Mouse (Mus musculus) limb, embryonic 11.5 days (tissue): ENCODE data around the gene Gm12248. TPM values are rescaled to one million over a fixed set of nuclear protein-coding genes. Genes with fewer than 3 reads are reported as not detected.

Experiments
- ATAC-seq: fragments of 200-750 bp; cut with Nextera tagmentation; 2 replicates; pipeline ENCODE4 v1.8.0; 2017; ENCODE audit warnings: low read depth; ENCODE audit not compliant: insufficient number of reproducible peaks, low FRiP score, low TSS enrichment
- DNase-seq: peaks from one replicate; pipeline ENCODE4 v3.0.0-alpha.2; 2015; ENCODE audit warnings: low spot score
- H3K27ac ChIP-seq: fragments of 300-500 bp; sonication (generic); replicated peaks from 2 replicates; pipeline ENCODE4 v1.5.1; 2014; ENCODE audit warnings: low read depth, mild to moderate bottlenecking, low read length
- H3K27me3 ChIP-seq: fragments of 300-500 bp; sonication (generic); 2 replicates; pipeline ENCODE4 v1.6.1; 2014; ENCODE audit warnings: mild to moderate bottlenecking, low read length, mixed read lengths; ENCODE audit not compliant: control insufficient read depth, insufficient read depth
- H3K36me3 ChIP-seq: fragments of 300-500 bp; sonication (generic); 2 replicates; pipeline ENCODE4 v1.6.1; 2014; ENCODE audit warnings: mild to moderate bottlenecking, low read length, moderate library complexity, mixed read lengths; ENCODE audit not compliant: control insufficient read depth, insufficient read depth
- H3K4me1 ChIP-seq: fragments of 300-500 bp; sonication (generic); 2 replicates; pipeline ENCODE4 v1.6.1; 2014; ENCODE audit warnings: low read length, mixed read lengths; ENCODE audit not compliant: control insufficient read depth, insufficient read depth
- H3K4me2 ChIP-seq: fragments of 300-500 bp; sonication (generic); 2 replicates; pipeline ENCODE4 v1.6.1; 2014; ENCODE audit warnings: low read depth, mild to moderate bottlenecking, moderate library complexity; ENCODE audit not compliant: severe bottlenecking
- H3K4me3 ChIP-seq: fragments of 300-500 bp; sonication (generic); 2 replicates; pipeline ENCODE4 v1.5.1; 2014; ENCODE audit warnings: low read depth, low read length
- H3K9ac ChIP-seq: fragments of 300-500 bp; sonication (generic); 2 replicates; pipeline ENCODE4 v1.6.1; 2014; ENCODE audit warnings: mild to moderate bottlenecking, low read length
- H3K9me3 ChIP-seq: fragments of 300-500 bp; sonication (generic); 2 replicates; pipeline ENCODE4 v1.6.1; 2016; ENCODE audit warnings: low read length; ENCODE audit not compliant: control insufficient read depth
- WGBS: fragments of 180-500 bp; shearing (Covaris S2); extraction: QIAGEN DNeasy Blood & Tissue Kit; methylation state at CpG from one replicate; pipeline ENCODE4 v1.1.7; 2014; 5-methylcytosine and 5-hydroxymethylcytosine counted together
- polyA plus RNA-seq: library from polyadenylated mRNA; unstranded; fragments of >200 nt; fragmentation: Nextera tagmentation; extraction: Ambion mirVana; gene quantifications from 2 replicates; pipeline ENCODE4 v1.2.1, GENCODE M21; 2014

Gene Gm12248
- polyA plus RNA-seq, 1 experiment from 2014 or later = not detected

DNA sequence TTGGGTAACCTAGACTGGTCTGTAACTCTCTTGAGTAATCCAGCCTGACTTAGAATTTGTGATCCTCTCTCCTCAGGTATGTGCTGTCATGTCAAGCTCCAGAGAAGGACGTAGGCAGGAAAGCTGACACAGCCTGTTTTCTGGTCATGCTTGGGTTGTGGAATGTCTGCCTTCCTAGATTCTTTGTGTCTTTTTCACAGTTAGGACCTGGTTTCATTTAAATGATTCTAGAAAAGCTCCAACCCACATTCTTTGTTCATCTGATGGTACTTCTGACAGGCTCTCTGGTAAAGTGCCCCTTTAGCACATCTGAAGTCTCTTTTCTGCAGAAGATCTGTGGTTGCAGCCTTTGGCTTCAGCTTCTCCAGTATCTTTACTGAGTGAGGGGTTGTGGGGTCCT is 68.7 kb downstream of the Gm12248 start:
- no peak for ATAC-seq
- Histone ChIP-seq H3K4me2 (no peak overlapping the region), H3K36me3 (no peaks in the 10 kb centered on the region), H3K27ac (no peak overlapping the region), H3K9me3 (no peaks in the 10 kb centered on the region), H3K9ac (no peak overlapping the region), H3K27me3 (no peaks in the 10 kb centered on the region), H3K4me1 (0 out of 2 replicates have a peak, but pooled peaks cover 3% of the 10 kb centered on the region), H3K4me3 (no peak overlapping the region)
- no peak for DNase-seq
- 82% methylated on average over 1 of the region's 1 CpGs for WGBS

DNA sequence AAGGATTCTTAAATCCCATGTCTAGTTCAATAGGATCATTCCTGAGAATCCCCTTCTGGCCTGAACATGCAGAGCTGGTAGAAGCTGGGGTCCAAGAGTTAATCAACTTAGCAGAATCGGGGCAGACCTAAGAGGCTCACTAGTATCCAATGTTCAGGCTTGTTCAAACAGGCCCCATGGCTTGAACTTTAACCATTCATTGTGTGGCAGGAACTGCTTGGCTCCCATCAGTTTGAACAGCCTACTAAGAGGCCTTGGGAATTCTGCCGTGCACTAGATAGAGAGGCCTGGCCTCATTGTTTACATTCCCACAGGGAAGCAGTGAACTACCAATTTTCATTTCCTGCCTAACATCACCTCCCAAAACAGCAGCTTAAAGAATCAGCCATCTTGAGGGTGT is 71.3 kb downstream of the Gm12248 start:
- no peaks in the 10 kb centered on the region for H3K9me3 ChIP-seq
- no peak overlapping the region for H3K4me3 ChIP-seq
- no peaks in the 10 kb centered on the region for H3K27me3 ChIP-seq
- ATAC-seq (no peak), DNase-seq (no peak)
- H3K4me2 ChIP-seq = no peak overlapping the region
- H3K9ac ChIP-seq = no peak overlapping the region
- peaks cover 8% of the 10 kb centered on the region for H3K4me1 ChIP-seq
- 46% methylated on average over 2 of the region's 2 CpGs for WGBS
- no peaks in the 10 kb centered on the region for H3K36me3 ChIP-seq
- H3K27ac ChIP-seq = no peak overlapping the region

DNA sequence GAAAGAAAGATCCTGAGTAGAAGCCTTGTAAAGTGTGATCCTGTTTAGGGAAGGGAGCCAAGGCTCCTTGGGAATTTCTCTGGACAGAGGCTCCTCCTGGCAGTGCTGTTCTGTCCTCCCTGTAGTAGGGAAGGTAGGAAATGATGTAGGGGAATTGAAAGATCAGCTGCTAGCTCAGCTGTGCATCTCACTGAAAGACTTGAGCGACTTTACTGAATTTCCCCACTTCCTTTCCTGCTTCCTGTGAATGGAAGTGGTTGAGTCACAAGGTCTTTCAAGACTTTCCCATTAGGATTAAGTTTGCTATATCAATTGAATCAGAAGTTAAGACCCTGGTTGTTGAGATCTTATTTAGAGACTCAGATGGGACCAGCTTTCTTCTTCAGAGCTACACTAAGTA is 71.8 kb downstream of the Gm12248 start:
- Histone ChIP-seq H3K27ac (no peak overlapping the region), H3K4me1 (peaks cover 12% of the 10 kb centered on the region), H3K4me2 (no peak overlapping the region), H3K36me3 (no peaks in the 10 kb centered on the region), H3K4me3 (no peak overlapping the region), H3K9ac (no peak overlapping the region), H3K27me3 (no peaks in the 10 kb centered on the region), H3K9me3 (no peaks in the 10 kb centered on the region)
- DNase-seq (no peak), ATAC-seq (no peak)
- 80% methylated on average over 1 of the region's 1 CpGs for WGBS

DNA sequence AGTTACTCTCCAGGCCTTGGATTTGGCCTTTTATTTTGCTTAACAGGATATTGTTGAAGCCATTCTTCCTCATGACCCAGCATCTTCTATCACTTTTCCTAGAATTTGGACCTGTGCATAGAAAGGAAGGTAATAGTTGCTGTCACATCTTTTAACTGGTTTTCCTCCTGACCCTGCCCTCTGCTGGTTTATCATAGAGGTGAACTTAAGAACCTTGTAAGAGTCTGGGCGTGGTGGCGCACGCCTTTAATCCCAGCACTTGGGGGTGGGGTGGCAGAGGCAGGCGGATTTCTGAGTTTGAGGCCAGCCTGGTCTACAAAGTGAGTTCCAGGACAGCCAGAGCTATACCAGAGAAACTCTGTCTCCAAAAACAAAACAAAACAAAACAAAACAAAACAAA is 74.2 kb downstream of the Gm12248 start:
- no peak for DNase-seq
- Histone ChIP-seq H3K9ac (no peak overlapping the region), H3K27ac (no peak overlapping the region), H3K4me2 (no peak overlapping the region), H3K27me3 (no peaks in the 10 kb centered on the region), H3K4me3 (no peak overlapping the region), H3K36me3 (no peaks in the 10 kb centered on the region), H3K9me3 (no peaks in the 10 kb centered on the region), H3K4me1 (peaks cover 13% of the 10 kb centered on the region)
- no peak for ATAC-seq
- 94% methylated on average over 4 of the region's 4 CpGs for whole genome bisulfite sequencing

DNA sequence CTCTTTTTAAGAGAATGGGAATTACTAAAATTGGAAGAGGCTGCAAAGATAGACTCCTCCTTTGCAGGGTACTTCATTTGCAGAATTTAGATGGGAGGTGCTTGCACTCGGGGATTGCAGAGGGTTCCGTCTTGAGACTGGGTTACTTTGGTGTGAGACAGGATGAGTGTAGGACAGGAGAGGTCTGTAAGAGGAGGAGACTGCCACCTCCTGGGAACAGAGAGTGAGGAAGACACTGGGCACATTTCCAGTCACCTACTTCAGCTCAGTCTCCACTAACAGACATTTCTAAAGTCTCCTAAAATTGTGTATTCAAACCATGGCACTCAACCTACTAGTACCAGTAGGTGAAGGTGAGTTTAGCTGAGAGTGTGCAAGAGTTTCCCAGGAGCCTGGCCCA is 74.6 kb downstream of the Gm12248 start:
- DNase-seq = no peak
- no peak for ATAC-seq
- no peak overlapping the region for H3K4me3 ChIP-seq
- H3K9ac ChIP-seq = no peak overlapping the region
- H3K9me3 ChIP-seq = no peaks in the 10 kb centered on the region
- H3K4me2 ChIP-seq = no peak overlapping the region
- peaks cover 13% of the 10 kb centered on the region for H3K4me1 ChIP-seq
- 86% methylated on average over 2 of the region's 2 CpGs for WGBS
- H3K36me3 ChIP-seq = no peaks in the 10 kb centered on the region
- no peaks in the 10 kb centered on the region for H3K27me3 ChIP-seq
- H3K27ac ChIP-seq = no peak overlapping the region

DNA sequence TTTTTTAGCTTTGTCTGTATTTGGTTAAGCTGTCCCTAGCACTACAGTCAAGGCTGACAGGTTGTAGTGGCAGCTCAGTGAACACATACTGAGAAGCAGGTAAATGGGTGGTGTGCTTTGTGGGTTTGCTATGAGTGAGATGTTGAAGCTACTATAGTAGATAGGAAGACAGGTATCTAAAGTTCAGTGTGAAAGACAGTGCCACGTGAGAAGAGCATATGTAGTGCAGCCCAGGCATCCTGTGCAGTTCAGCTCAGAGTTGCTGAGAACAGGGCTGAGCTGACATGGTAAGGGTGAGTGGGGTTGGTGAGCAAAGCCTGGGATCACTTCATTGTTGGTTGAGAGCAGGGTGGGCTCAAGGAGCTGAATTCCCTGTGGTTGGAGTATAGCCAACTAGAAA is 75.5 kb downstream of the Gm12248 start:
- H3K27ac ChIP-seq = no peak overlapping the region
- H3K4me3 ChIP-seq = no peak overlapping the region
- peaks cover 13% of the 10 kb centered on the region for H3K4me1 ChIP-seq
- ATAC-seq = no peak
- no peak overlapping the region for H3K9ac ChIP-seq
- no peaks in the 10 kb centered on the region for H3K27me3 ChIP-seq
- no peaks in the 10 kb centered on the region for H3K9me3 ChIP-seq
- no peak overlapping the region for H3K4me2 ChIP-seq
- DNase-seq = no peak
- WGBS = 77% methylated on average over 1 of the region's 1 CpGs
- H3K36me3 ChIP-seq = no peaks in the 10 kb centered on the region

DNA sequence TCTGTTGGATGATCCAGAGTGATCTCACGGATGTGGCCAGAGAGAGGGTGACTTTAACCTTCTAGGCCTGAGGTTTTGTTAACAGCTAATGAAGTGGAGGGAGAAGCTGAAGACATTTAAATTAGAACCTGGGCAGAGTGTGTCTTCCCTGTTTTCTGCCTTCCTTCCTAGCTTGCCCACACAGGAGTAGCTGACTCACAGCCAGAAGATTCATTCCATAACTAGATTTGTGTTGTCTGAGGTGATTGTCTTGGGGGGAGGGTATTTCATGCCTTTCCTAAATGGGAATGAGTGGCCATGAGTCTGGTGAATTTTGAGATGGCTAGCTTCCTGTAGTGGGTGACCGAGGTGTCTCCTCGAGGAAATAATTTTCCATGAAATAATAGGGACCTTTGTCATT is 76.6 kb downstream of the Gm12248 start:
- Histone ChIP-seq H3K4me1 (peaks cover 10% of the 10 kb centered on the region), H3K27ac (no peak overlapping the region)

DNA sequence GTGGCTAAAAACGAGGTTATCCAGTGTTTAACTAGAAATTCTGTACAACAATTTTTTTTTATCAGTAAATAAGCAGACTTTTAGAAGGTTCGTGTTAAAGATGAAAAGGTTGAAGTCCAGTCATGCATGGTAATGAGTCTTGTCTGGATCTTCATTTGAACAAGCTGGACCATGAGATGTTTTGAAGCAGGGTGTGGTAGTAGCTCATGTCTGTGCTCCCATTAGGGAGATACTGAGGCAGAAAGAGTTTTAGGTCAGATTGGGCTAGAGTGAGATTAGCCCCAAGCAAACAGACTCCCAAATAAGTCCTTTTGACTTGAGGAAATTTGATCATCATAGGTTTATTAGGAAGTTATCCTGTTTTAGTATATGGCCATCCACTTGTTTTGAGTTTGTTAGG is 77.6 kb downstream of the Gm12248 start:
- WGBS = 80% methylated on average over 2 of the region's 2 CpGs
- no peaks in the 10 kb centered on the region for H3K36me3 ChIP-seq
- H3K4me1 ChIP-seq = peaks cover 15% of the 10 kb centered on the region
- no peak overlapping the region for H3K27ac ChIP-seq
- no peak for ATAC-seq
- H3K9me3 ChIP-seq = no peaks in the 10 kb centered on the region
- H3K27me3 ChIP-seq = no peaks in the 10 kb centered on the region
- no peak overlapping the region for H3K9ac ChIP-seq
- H3K4me2 ChIP-seq = no peak overlapping the region
- no peak overlapping the region for H3K4me3 ChIP-seq
- no peak for DNase-seq

More for the DNA sequence above, 76.6 kb downstream of the Gm12248 start:
- 66% methylated on average over 3 of the region's 3 CpGs for WGBS
- H3K27me3 ChIP-seq = no peaks in the 10 kb centered on the region
- H3K9me3 ChIP-seq = no peaks in the 10 kb centered on the region
- H3K9ac ChIP-seq = no peak overlapping the region
- no peak for ATAC-seq
- no peak overlapping the region for H3K4me2 ChIP-seq
- no peak for DNase-seq
- H3K36me3 ChIP-seq = no peaks in the 10 kb centered on the region
- no peak overlapping the region for H3K4me3 ChIP-seq

DNA sequence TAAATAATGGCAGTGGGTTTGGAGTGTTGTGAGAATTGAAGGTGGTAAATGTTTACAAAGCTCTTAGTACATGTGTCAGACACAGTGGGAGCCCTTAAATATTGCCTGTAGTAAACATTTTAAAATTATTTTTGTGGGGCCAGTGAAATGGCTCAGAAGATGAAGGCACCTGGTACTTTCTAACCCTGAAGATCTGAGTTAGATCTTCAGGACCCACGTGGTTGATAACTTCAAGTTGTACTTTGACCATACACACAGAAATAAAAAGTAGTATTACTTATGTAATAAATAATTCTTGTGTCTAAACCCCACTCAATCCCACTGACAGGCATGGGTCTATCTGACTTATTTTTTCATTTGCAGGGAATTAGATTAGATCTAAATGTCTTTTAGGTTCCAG is 78.3 kb downstream of the Gm12248 start:
- H3K4me1 ChIP-seq = peaks cover 15% of the 10 kb centered on the region
- 84% methylated on average over 1 of the region's 1 CpGs for WGBS

More for the DNA sequence above, 78.3 kb downstream of the Gm12248 start:
- Histone ChIP-seq H3K4me3 (no peak overlapping the region), H3K27me3 (no peaks in the 10 kb centered on the region), H3K36me3 (no peaks in the 10 kb centered on the region), H3K9ac (no peak overlapping the region), H3K27ac (no peak overlapping the region), H3K9me3 (no peaks in the 10 kb centered on the region), H3K4me2 (no peak overlapping the region)
- no peak for ATAC-seq
- no peak for DNase-seq
